Mouse (Mus musculus): ENCODE measurements around the gene Kmt2d. TPM values are rescaled to one million over a fixed set of nuclear protein-coding genes. Genes with fewer than 3 reads are reported as not detected.

Gene Kmt2d
- 8.0 and 11.3 TPM in 2 replicates for polyA plus RNA-seq (2012; rRNA removed)

GRCm38 (mm10) chr15:98871070-98871915 lies at the start of gene Kmt2d:
Kmt2d (minus strand) TSS chr15:98871204.

GRCm38 (mm10) chr15:98917538-98918498 lies 46.8 kb upstream of the Kmt2d start, which contains the start of gene Lmbr1l:
Lmbr1l (minus strand) TSS chr15:98918231.

GRCm38 (mm10) chr15:98897928-98898800 lies 27.2 kb upstream of the Kmt2d start, which contains the start of gene Dhh:
Dhh (minus strand) TSS chr15:98898540.

GRCm38 (mm10) chr15:98893940-98894745 lies 23.1 kb upstream of the Kmt2d start, which contains the start of gene Rhebl1:
Rhebl1 (minus strand) TSS chr15:98894540.

GRCm38 (mm10) chr15:98830736-98831683 lies 40.0 kb downstream of the Kmt2d start, which contains the start of gene Prkag1:
Prkag1 (minus strand) TSS chr15:98831521.

GRCm38 (mm10) chr15:98809390-98809789 lies 61.6 kb downstream of the Kmt2d start, which contains the start of gene Ddn:
Ddn (minus strand) TSS chr15:98809490.

GRCm38 (mm10) chr15:98789661-98790535 lies 81.1 kb downstream of the Kmt2d start, which contains the start of gene Wnt1:
Wnt1 (plus strand) TSS chr15:98789857.

Other genes starting within 250 kb of the Kmt2d start
- 38.3 and 44.2 TPM in 2 replicates for gene Cacnb3, start 240.4 kb downstream of the Kmt2d start, polyA plus RNA-seq (2012; rRNA removed)
- gene Ddx23, start 208.3 kb downstream of the Kmt2d start, polyA plus RNA-seq (2012; rRNA removed) = 11.8 and 12.9 TPM in 2 replicates
- 0.57 and 0.62 TPM in 2 replicates for gene Rnd1, start 193.7 kb downstream of the Kmt2d start, polyA plus RNA-seq (2012; rRNA removed)
- 0.43 and 0.45 TPM in 2 replicates for gene Ccdc65, start 163.0 kb downstream of the Kmt2d start, polyA plus RNA-seq (2012; rRNA removed)
- 18.3 and 25.4 TPM in 2 replicates for gene Fkbp11, start 143.0 kb downstream of the Kmt2d start, polyA plus RNA-seq (2012; rRNA removed)
- gene Arf3, start 108.0 kb downstream of the Kmt2d start, polyA plus RNA-seq (2012; rRNA removed) = 36.3 and 39.5 TPM in 2 replicates
- gene Wnt10b, start 93.1 kb downstream of the Kmt2d start, polyA plus RNA-seq (2012; rRNA removed) = 0.16 and 0.58 TPM in 2 replicates
- gene Wnt1, start 81.3 kb downstream of the Kmt2d start, polyA plus RNA-seq (2012; rRNA removed) = not detected in 2 replicates
- gene Ddn, start 61.7 kb downstream of the Kmt2d start, polyA plus RNA-seq (2012; rRNA removed) = 0.02 TPM in 2 replicates
- gene Prkag1, start 39.7 kb downstream of the Kmt2d start, polyA plus RNA-seq (2012; rRNA removed) = 27.3 and 30.3 TPM in 2 replicates
- gene Rhebl1, start 23.3 kb upstream of the Kmt2d start, polyA plus RNA-seq (2012; rRNA removed) = 0.75 and 0.82 TPM in 2 replicates
- 0.37 and 0.70 TPM in 2 replicates for gene Dhh, start 27.3 kb upstream of the Kmt2d start, polyA plus RNA-seq (2012; rRNA removed)
- 20.0 and 33.4 TPM in 2 replicates for gene Lmbr1l, start 47.0 kb upstream of the Kmt2d start, polyA plus RNA-seq (2012; rRNA removed)
- gene Tuba1b, start 63.4 kb upstream of the Kmt2d start, polyA plus RNA-seq (2012; rRNA removed) = 349 and 354 TPM in 2 replicates
- 30.3 and 59.8 TPM in 2 replicates for gene Gm49450, start 82.3 kb upstream of the Kmt2d start, polyA plus RNA-seq (2012; rRNA removed)
- 130 and 134 TPM in 2 replicates for gene Tuba1a, start 82.5 kb upstream of the Kmt2d start, polyA plus RNA-seq (2012; rRNA removed)
- gene Tuba1c, start 158.7 kb upstream of the Kmt2d start, polyA plus RNA-seq (2012; rRNA removed) = 186 and 201 TPM in 2 replicates
- 4.5 and 8.5 TPM in 2 replicates for gene Prph, start 184.0 kb upstream of the Kmt2d start, polyA plus RNA-seq (2012; rRNA removed)
- gene Troap, start 203.4 kb upstream of the Kmt2d start, polyA plus RNA-seq (2012; rRNA removed) = 6.1 and 9.0 TPM in 2 replicates
- not detected in 2 replicates for gene C1ql4, start 216.6 kb upstream of the Kmt2d start, polyA plus RNA-seq (2012; rRNA removed)
- gene Dnajc22, start 222.0 kb upstream of the Kmt2d start, polyA plus RNA-seq (2012; rRNA removed) = 10.4 and 10.8 TPM in 2 replicates

All from stomach, adult 2 months (tissue).